Mouse (Mus musculus) mesoderm, embryonic 11.5 days (tissue): ENCODE measurements at regions not wholly inside any gene's neighbourhood (a gene's known extent, or its start where the extent isn't known, plus 50 kb on each side); places are given as distances from the start of the nearest gene placed in this dataset.

Experiments
- DNase-seq: peaks from one replicate; pipeline ENCODE4 v3.0.0-alpha.2; 2012; ENCODE audit warnings: low read depth, low spot score

GRCm38 (mm10) chr11:24537721-24538120, 459.9 kb downstream of the Bcl11a start:
- DNase-seq, result no peak

- no peak for DNase-seq
Measured at GRCm38 (mm10) chr11:24569655-24570054, 491.8 kb downstream of the Bcl11a start.

GRCm38 (mm10) chr11:24613529-24613928, 535.7 kb downstream of the Bcl11a start:
- no peak for DNase-seq

GRCm38 (mm10) chr11:24615436-24615835, 537.6 kb downstream of the Bcl11a start:
- no peak for DNase-seq

- no peak for DNase-seq
Measured at GRCm38 (mm10) chr11:24618586-24618985, 540.7 kb downstream of the Bcl11a start.

- DNase-seq, result no peak
Measured at GRCm38 (mm10) chr11:24619021-24619420, 541.2 kb downstream of the Bcl11a start.

GRCm38 (mm10) chr11:24628619-24629018, 550.8 kb downstream of the Bcl11a start:
- DNase-seq, result no peak

- DNase-seq, result no peak
Measured at GRCm38 (mm10) chr11:24629431-24629830, 551.6 kb downstream of the Bcl11a start.

- no peak for DNase-seq
Measured at GRCm38 (mm10) chr11:24630403-24630900, 552.6 kb downstream of the Bcl11a start.

- DNase-seq, result no peak
Measured at GRCm38 (mm10) chr11:24631651-24632050, 553.8 kb downstream of the Bcl11a start.

GRCm38 (mm10) chr11:24636716-24637115, 558.9 kb downstream of the Bcl11a start:
- no peak for DNase-seq

- DNase-seq, result no peak
Measured at GRCm38 (mm10) chr11:24643439-24644109, 565.7 kb downstream of the Bcl11a start.

GRCm38 (mm10) chr11:24652852-24653251, 575.0 kb downstream of the Bcl11a start:
- DNase-seq, result no peak

GRCm38 (mm10) chr11:24664082-24664481, 586.2 kb downstream of the Bcl11a start:
- DNase-seq, result no peak

- no peak for DNase-seq
Measured at GRCm38 (mm10) chr11:24665310-24665709, 587.5 kb downstream of the Bcl11a start.

- DNase-seq, result no peak
Measured at GRCm38 (mm10) chr11:24671662-24672061, 593.8 kb downstream of the Bcl11a start.

GRCm38 (mm10) chr11:24673248-24674207, 595.7 kb downstream of the Bcl11a start:
- DNase-seq, result no peak

GRCm38 (mm10) chr11:24674208-24674571, 596.3 kb downstream of the Bcl11a start:
- no peak for DNase-seq

GRCm38 (mm10) chr11:24677016-24677415, 599.2 kb downstream of the Bcl11a start:
- no peak for DNase-seq

- DNase-seq, result no peak
Measured at GRCm38 (mm10) chr11:24679581-24679980, 601.7 kb downstream of the Bcl11a start.

GRCm38 (mm10) chr11:24682423-24682822, 604.6 kb downstream of the Bcl11a start:
- no peak for DNase-seq
